Mouse (Mus musculus) thymus, adult 2 months (tissue): ENCODE measurements around the gene Mapk9. TPM values are rescaled to one million over a fixed set of nuclear protein-coding genes. Genes with fewer than 3 reads are reported as not detected.
A peak's percentile ranks its signal among the peaks of the same experiment; 100 is the strongest.
"Not testable (repeated sequence)": the region's sequence is repeated elsewhere in the genome, so short reads cannot be mapped to it uniquely, and the experiment has no call there.

Experiments
- DNase-seq: peaks from one replicate; pipeline ENCODE4 v3.0.0; 2021
- H3K27ac ChIP-seq: fragments of 200-500 bp; 2 replicates; pipeline ENCODE4 v1.5.1; 2012; ENCODE audit warnings: low read length, control low read depth; ENCODE audit not compliant: control insufficient read depth, insufficient read depth
- H3K27me3 ChIP-seq: fragments of 200-500 bp; 2 replicates; pipeline ENCODE4 v1.6.1; 2012; ENCODE audit warnings: mild to moderate bottlenecking, low read length, moderate library complexity, mixed read lengths; ENCODE audit not compliant: control insufficient read depth, insufficient read depth
- H3K36me3 ChIP-seq: fragments of 200-500 bp; 2 replicates; pipeline ENCODE4 v1.6.1; 2012; ENCODE audit warnings: mild to moderate bottlenecking, low read length, moderate library complexity; ENCODE audit not compliant: control insufficient read depth, insufficient read depth
- H3K4me1 ChIP-seq: fragments of 200-500 bp; replicated peaks from 2 replicates; pipeline ENCODE4 v1.6.1; 2012; ENCODE audit warnings: low read length; ENCODE audit not compliant: control insufficient read depth, insufficient read depth
- H3K4me3 ChIP-seq: fragments of 200-500 bp; 2 replicates; pipeline ENCODE4 v1.5.1; 2012; ENCODE audit warnings: mild to moderate bottlenecking, low read length, control low read depth, moderate library complexity; ENCODE audit not compliant: control insufficient read depth, insufficient read depth
- CTCF ChIP-seq: fragments of 200-500 bp; IDR thresholded peaks from 2 replicates; pipeline ENCODE4 v1.5.1; 2012; ENCODE audit warnings: mild to moderate bottlenecking, control low read depth, low read length, moderate library complexity, borderline replicate concordance; ENCODE audit not compliant: control insufficient read depth, poor library complexity, insufficient read depth; ENCODE audit errors: extremely low read depth
- POLR2A ChIP-seq: fragments of 200-500 bp; IDR thresholded peaks from 2 replicates; pipeline ENCODE4 v1.6.1; 2012; ENCODE audit warnings: mild to moderate bottlenecking, low read length, control low read depth, moderate library complexity; ENCODE audit not compliant: control insufficient read depth, poor library complexity, insufficient read depth; ENCODE audit errors: extremely low read depth
- WGBS: fragments of 180-500 bp; shearing (Covaris S2); methylation state at CpG from one replicate; pipeline ENCODE4 v1.1.7; 2018; 5-methylcytosine and 5-hydroxymethylcytosine counted together
- polyA plus RNA-seq: library from polyadenylated mRNA; depleted of rRNA; stranded (reverse); fragments of >200 nt; gene quantifications from 2 replicates; pipeline ENCODE4 v1.2.3, GENCODE M21; 2012; rRNA removed

Gene Mapk9
- 30.1 and 34.9 TPM in 2 replicates for polyA plus RNA-seq

- H3K4me1 ChIP-seq: peaks cover 21% of the 10 kb centered on the region
- H3K36me3 ChIP-seq: no peaks in the 10 kb centered on the region
- H3K27ac ChIP-seq: 0 out of 2 replicates have a peak within 1 kb of the TSS, but pooled peaks have one; percentile 3
- H3K27me3 ChIP-seq: no peaks in the 10 kb centered on the region
- peak; percentile 98 for DNase-seq
- under 1% methylated on average over 68 of the region's 68 CpGs for WGBS
- TF ChIP-seq POLR2A (peak; percentile 83), CTCF (peak; percentile 77)
- H3K4me3 ChIP-seq: peak within 1 kb of the TSS; percentile 75
Measured at GRCm38 (mm10) chr11:49846401-49847070, at the start of gene Mapk9. Gene Mapk9, plus strand, starts transcription at chr11:49846751.

DNA sequence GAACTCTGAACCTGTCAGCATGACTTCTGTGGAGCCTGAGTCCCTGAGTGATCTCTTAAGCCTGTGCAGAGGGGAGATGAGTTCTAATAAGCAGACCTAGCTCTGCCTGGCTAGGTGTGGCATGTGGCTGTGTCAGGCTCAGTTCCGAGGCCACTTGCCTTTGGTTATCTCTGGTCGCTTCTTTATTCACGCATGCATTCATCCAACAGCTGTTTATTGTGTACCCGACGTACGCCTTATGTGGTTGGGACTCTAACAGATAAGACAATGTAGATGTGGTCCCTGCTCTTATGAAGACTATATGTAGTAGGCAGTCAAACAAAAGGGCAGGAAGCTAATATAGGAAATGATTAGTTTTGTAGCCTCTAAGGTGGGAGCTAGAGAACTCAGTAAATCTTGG, 47.6 kb upstream of the Mapk9 start:
- no peak for TF ChIP-seq CTCF
- no peak for TF ChIP-seq POLR2A
- peaks cover 2% of the 10 kb centered on the region; the same call in 1 of the 2 replicates for H3K27me3 ChIP-seq
- no peaks in the 10 kb centered on the region for H3K36me3 ChIP-seq
- H3K4me1 ChIP-seq: peaks cover 10% of the 10 kb centered on the region
- DNase-seq: no peak
- WGBS: 97% methylated on average over 6 of the region's 6 CpGs
- H3K27ac ChIP-seq: no peak overlapping the region
- no peak overlapping the region for H3K4me3 ChIP-seq

- no peak for TF ChIP-seq POLR2A
- no peak for TF ChIP-seq CTCF
- no peaks in the 10 kb centered on the region for H3K27me3 ChIP-seq
Measured at GRCm38 (mm10) chr11:49801516-49801915, 45.0 kb upstream of the Mapk9 start.

DNA sequence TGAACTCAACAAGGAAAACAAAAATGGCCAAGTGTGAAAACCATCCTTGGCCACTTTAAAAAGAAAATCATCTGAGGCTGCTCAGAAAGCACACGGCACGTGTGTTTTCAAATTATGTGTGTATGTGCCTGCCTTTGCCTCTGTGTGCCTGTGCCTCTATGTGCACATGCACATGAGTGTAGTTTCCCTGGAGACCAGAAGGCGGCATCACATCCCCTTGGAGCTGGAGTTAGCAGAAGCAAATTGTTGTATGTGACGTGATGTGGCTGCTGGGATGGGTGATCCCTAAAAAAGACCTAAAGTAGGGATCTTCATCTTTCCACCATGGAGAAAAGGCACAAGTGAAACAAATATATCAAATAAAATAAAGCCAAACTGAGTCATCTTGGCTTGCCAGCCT, 42.8 kb upstream of the Mapk9 start:
- Histone ChIP-seq H3K27me3 (no peaks in the 10 kb centered on the region), H3K4me3 (no peak overlapping the region), H3K4me1 (no peaks in the 10 kb centered on the region), H3K36me3 (no peaks in the 10 kb centered on the region), H3K27ac (no peak overlapping the region)
- TF ChIP-seq POLR2A (no peak), CTCF (no peak)
- WGBS: 100% methylated on average over 4 of the region's 4 CpGs
- DNase-seq: no peak

More at GRCm38 (mm10) chr11:49801516-49801915, 45.0 kb upstream of the Mapk9 start:
- no peaks in the 10 kb centered on the region for H3K4me1 ChIP-seq
- no peak overlapping the region for H3K4me3 ChIP-seq
- no peaks in the 10 kb centered on the region for H3K36me3 ChIP-seq
- no peak overlapping the region for H3K27ac ChIP-seq
- 91% methylated on average over 4 of the region's 4 CpGs for WGBS
- DNase-seq: no peak

DNA sequence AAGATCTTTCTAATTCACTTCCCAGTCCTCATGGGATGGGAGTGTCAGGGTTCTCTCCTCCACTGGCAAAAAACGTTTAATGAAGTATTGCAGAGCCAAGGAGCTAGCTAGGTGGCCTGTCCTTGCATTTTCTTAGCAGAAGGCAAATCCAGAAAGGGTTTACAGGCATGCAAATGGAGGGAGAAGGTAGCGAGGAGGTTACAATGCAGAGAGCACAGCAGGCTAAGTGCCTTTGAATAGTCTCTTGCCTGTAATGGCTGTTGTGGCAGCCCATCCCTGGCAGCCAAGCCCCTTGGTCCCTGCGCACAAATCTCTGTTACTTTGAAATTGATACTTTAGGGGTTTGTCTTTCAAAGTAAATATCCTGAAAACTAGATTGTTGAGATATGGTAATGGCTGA, 40.3 kb upstream of the Mapk9 start:
- Histone ChIP-seq H3K27ac (no peak overlapping the region), H3K27me3 (no peaks in the 10 kb centered on the region), H3K4me1 (peaks cover 2% of the 10 kb centered on the region), H3K36me3 (no peaks in the 10 kb centered on the region), H3K4me3 (no peak overlapping the region)
- WGBS: 76% methylated on average over 3 of the region's 3 CpGs
- DNase-seq: no peak
- no peak for TF ChIP-seq POLR2A
- TF ChIP-seq CTCF: no peak

GRCm38 (mm10) chr11:49808946-49809345, 37.6 kb upstream of the Mapk9 start:
- 96% methylated on average over 9 of the region's 9 CpGs for WGBS
- Histone ChIP-seq H3K27me3 (no peaks in the 10 kb centered on the region), H3K27ac (no peak overlapping the region), H3K4me3 (no peak overlapping the region), H3K4me1 (peaks cover 11% of the 10 kb centered on the region), H3K36me3 (no peaks in the 10 kb centered on the region)
- TF ChIP-seq CTCF (no peak), POLR2A (no peak)
- DNase-seq: no peak

- not testable (repeated sequence) for DNase-seq, H3K27ac ChIP-seq, H3K27me3 ChIP-seq, H3K4me3 ChIP-seq, H3K36me3 ChIP-seq
- H3K4me1 ChIP-seq: peaks cover 11% of the 10 kb centered on the region
- WGBS: 90% methylated on average over 7 of the region's 7 CpGs
Measured at GRCm38 (mm10) chr11:49810696-49811095, 35.9 kb upstream of the Mapk9 start.
